Mouse (Mus musculus): Measurements from ENCODE around the gene Arl14. TPM values are rescaled to one million over a fixed set of nuclear protein-coding genes. Genes with fewer than 3 reads are reported as not detected.
"Not testable (repeated sequence)": the region's sequence is repeated elsewhere in the genome, so short reads cannot be mapped to it uniquely, and the experiment has no call there.

Gene Arl14
- polyA plus RNA-seq, 1 experiment: not detected

DNA sequence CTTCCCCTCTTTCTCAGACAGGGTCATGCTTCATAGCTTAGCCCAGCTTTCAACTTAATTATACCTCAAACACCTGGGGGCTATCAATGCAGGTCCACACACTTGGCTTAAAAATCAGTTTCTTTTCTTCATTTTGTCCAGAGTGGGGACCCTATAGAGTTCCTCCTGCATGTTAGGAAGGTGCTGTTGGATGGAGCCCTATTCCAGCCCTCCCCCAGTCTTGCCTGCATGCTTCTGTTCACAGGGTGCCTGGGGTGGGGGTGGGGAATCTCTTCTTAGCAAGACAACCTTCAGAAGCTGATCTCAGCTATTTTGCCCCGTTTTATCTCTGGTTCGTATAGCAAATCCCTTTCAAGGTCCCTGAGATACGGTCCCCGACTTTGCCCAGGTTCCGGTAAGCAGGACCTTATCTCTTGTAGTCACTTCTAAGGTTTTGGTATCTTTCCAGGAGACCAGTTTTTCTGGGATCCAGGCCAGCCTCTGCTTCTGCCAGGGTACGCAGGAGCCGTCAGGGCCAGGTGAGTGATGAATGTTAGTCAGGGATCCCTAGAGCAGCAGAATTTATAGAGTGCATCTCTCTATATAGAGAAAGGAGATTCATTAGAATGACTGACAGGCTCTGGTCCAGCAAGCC lies 40.9 kb downstream of the Arl14 start:
- DNase-seq (ENCODE audit: extremely low spot score in 1 of 2, low spot score in 1 of 2): no peak

DNA sequence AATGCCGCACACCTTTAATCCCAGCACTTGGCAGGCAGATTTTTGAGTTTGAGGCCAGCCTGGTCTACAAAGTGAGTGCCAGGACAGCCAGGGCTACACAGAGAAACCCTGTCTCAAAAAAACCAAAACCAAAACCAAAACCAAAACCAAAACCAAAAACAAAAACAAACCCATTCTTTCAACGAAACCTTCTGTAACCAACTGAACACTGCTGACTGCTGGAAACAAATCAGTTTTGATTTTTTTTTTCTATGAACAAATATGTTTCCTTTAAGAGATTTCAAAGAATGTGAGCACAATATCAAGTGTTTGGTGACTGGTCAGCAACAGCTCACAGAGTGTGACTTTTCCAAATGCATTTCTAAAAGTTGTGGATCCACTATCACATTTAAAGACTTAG lies 42.1 kb downstream of the Arl14 start:
- not testable (repeated sequence) for DNase-seq (ENCODE audit: extremely low spot score in 1 of 2, low spot score in 1 of 2)

DNA sequence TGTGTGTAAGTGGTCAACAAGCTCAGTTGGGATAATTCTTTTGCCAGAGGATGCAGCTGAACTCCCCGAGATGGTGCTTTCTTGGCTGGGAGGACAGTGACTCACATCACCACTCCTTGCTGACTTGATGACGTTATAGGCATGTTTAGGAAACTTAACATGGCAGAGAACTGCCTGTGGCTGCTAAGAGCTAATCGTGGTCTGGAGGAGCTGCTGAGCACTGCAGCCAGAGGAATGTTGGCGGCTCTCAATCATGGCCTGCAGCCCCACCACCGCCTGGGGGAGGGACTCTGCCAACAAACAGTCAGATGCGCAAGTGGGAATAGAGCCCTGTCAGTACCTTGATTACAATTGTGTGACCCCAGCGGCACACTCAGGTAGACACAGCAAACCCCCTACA lies 49.6 kb downstream of the Arl14 start:
- peak in 1 of 2 experiments; percentile 4 for DNase-seq (ENCODE audit: extremely low spot score in 1 of 2, low spot score in 1 of 2)

Other genes with a start within 250 kb of the Arl14 start
- gene Ift80, start 217.8 kb upstream of the Arl14 start, polyA plus RNA-seq (2012; rRNA removed): 17.1 and 17.8 TPM in 2 replicates
- 3.9 and 4.6 TPM in 2 replicates for gene Smc4, start 217.7 kb upstream of the Arl14 start, polyA plus RNA-seq (2012; rRNA removed)
- gene Trim59, start 177.7 kb upstream of the Arl14 start, polyA plus RNA-seq (2012; rRNA removed): 9.4 and 10.0 TPM in 2 replicates
- gene Kpna4, start 95.3 kb upstream of the Arl14 start, polyA plus RNA-seq (2012; rRNA removed): 35.9 and 40.6 TPM in 2 replicates
- 29.5 and 32.2 TPM in 2 replicates for gene Ppm1l, start 94.4 kb downstream of the Arl14 start, polyA plus RNA-seq (2012; rRNA removed)

All from frontal cortex, adult 2 months (tissue).